Mouse (Mus musculus) cortical plate, adult 2 months (tissue): Measurements from ENCODE around the gene Clpx.

Experiments used
- CTCF ChIP-seq: fragments of 200-500 bp; IDR thresholded peaks from 2 replicates; pipeline ENCODE4 v1.5.1; 2011; ENCODE audit warnings: mild to moderate bottlenecking, control low read depth, low read length; ENCODE audit not compliant: insufficient read depth; ENCODE audit errors: extremely low read depth
- POLR2A ChIP-seq: fragments of 200-500 bp; IDR thresholded peaks from 2 replicates; pipeline ENCODE4 v1.6.1; 2011; ENCODE audit warnings: mild to moderate bottlenecking, low read length, control low read depth; ENCODE audit not compliant: insufficient read depth; ENCODE audit errors: extremely low read depth

DNA sequence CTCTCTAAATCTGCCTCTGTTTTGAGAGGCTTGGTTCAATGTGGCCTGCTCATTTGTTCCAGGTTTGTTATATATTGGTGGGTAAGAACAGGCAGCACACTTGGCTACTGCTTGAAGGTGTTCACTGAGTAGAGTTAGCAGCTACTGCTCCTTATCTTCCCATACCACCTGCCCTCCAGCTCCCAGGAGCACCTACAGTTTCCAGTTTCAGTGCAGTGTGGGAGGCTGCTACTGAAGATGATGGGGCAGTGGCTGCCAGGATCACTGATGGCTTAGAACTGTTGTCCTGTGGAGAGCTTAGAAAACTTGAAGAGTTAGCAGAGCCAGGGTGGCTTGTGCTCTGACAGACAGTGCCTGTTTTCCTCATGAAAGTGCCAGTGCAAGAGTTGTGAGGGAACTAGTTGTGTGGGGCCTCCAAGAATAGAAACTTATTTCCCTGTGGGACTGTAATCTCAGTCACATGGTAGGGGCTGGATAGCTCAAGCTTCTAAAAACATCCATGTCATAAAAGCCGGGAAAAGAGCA is 65.0 kb downstream of the Clpx start:
- TF ChIP-seq CTCF = no peak
- TF ChIP-seq POLR2A = no peak
